Mouse (Mus musculus): ENCODE measurements around the gene Pdcd6ip.
"Not testable (repeated sequence)": the region's sequence is repeated elsewhere in the genome, so short reads cannot be mapped to it uniquely, and the experiment has no call there.

Gene Pdcd6ip

DNA sequence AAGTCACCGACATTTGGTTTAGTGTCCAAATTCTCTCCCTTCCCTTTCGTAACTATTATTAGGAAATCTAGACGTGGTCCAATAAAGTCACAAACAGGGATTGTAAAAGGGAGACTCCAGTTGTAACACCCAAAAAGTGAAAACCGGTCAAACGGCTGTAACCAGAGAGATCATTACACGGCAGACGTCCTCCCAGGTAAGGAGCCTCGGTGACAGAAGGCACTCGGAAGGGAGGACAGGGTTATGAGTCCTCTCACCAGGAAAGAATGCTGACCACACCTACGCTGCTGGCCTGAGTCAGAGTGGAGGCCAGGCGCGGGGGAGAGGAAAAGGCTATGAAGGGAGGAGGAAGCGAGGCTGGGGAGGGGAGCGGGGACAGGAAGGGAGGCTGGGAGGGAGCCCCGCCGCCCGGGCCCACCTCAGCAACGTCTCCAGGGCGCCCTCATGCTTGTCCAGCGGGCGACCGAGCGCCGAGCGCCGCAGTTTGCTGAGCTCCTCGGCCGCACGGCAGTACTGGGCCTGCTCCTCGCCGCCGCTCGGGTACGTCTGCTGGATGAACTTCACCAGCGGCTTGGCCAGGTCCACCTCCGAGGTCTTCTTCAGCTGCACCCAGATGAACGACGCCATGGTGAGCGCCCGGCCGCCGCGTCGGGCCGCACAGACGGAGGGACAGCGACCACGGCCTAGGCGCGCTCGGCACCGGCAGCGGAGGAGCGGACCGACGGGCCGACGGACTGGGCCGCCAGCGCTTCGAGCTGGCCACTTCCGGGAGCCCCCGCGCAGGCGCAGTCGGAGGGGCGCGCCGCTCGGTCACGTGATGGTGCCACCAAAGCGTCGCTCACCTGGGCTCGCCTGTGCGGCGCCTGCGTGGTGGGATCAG lies at the start of gene Pdcd6ip:
TSS of gene Pdcd6ip (minus strand) at position 779 of the 880 bp plus-strand sequence.
- peak; percentile 92 for DNase-seq (ENCODE audit: extremely low read depth, insufficient read length, low spot score)

DNA sequence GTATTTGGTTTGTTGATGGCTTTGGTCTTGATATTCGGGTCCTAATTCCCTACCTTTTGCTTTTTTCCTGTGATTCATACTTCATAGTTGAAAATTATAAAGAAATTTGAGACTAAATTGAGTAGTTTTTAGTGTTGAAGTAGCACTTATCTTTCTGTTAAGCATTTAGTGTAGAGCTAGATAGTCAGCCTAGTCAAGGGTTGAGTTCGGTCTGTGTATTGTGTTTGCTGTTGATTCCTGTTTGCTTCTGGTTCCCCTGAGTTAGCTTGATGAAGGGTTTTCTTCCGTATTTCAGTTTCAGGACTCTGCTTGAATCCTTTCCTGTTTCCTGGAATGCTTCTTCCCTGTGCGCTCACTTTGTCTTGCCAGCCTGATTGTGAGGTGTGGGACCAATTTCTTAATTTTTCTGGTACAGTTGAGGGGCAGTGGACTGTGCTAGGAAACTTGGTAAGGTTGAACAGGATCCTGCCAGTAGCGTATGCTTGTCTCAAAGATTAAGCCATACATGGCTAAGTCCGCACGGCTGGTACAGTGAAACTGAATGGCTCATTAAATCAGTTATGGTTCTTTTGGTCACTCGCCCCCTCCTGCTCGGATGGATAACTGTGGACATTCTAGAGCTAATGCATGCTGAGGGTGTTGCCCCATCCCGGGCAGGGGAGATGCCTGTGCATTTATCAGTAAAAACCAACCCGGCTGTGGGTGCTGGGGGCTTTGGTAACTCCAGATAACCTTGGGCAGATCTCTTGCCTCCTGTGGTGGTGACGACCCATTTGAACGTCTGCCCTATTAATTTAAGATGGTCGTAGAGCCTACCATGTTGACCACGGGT lies 48.0 kb upstream of the Pdcd6ip start:
- no peak for DNase-seq (ENCODE audit: extremely low read depth, insufficient read length, low spot score)

DNA sequence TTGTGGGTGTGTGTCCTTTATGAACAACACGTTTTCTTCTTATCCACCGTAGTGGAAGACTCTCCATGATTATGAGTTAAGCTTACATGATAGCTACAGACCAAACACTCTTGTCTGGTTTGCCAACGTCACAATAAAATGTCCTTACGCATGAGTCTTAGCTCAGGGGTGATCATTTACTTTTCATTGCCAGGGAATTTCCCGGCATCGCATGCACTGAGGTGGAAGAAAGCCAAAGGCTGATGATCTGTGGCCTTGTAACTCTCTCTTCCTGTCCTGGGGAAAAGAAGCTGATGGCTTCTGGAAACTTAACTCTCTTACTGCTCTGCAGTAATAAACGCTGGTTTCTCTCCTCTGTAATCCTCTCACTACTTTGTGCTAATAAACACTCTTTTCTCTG lies 41.3 kb upstream of the Pdcd6ip start:
- DNase-seq (ENCODE audit: extremely low read depth, insufficient read length, low spot score), result no peak

- DNase-seq (ENCODE audit: extremely low read depth, insufficient read length, low spot score), result peak; percentile 14
Measured at GRCm38 (mm10) chr9:113743291-113743690, 35.2 kb upstream of the Pdcd6ip start.

GRCm38 (mm10) chr9:113742361-113742794 lies 34.3 kb upstream of the Pdcd6ip start:
- peak; percentile 18 for DNase-seq (ENCODE audit: extremely low read depth, insufficient read length, low spot score)

GRCm38 (mm10) chr9:113741637-113742137 lies 33.6 kb upstream of the Pdcd6ip start:
- DNase-seq (ENCODE audit: extremely low read depth, insufficient read length, low spot score), result peak; percentile 79

DNA sequence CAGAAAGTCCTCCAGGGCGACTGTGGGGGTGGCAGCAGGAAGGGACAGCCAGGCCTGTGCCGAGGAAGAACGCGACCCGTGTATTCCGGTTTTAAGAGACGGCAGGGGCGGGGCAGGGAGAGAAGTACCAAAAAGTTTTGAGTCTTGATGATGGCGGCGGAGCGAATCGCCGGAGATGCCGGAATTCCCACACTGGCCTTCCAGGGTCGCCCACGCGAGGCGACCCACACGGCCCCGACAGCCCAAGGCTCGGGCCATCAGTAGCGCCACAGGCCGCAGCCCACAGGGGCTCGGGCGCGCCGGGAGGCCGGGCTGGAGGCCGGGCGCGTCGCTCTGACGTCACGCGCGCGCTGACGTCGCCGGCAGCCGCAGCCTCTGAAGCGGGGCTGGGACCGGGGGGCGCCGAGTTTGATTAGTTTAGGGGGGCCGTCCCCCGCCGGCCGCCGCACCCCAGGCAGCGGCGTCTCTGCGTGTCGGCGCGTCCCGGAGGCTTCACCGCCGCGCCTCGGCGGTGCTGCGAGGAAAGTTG lies 33.1 kb upstream of the Pdcd6ip start, which contains the start of gene Clasp2:
TSS of gene Clasp2 (plus strand) at position 366 of the 529 bp plus-strand sequence.
- DNase-seq (ENCODE audit: extremely low read depth, insufficient read length, low spot score), result peak; percentile 88

DNA sequence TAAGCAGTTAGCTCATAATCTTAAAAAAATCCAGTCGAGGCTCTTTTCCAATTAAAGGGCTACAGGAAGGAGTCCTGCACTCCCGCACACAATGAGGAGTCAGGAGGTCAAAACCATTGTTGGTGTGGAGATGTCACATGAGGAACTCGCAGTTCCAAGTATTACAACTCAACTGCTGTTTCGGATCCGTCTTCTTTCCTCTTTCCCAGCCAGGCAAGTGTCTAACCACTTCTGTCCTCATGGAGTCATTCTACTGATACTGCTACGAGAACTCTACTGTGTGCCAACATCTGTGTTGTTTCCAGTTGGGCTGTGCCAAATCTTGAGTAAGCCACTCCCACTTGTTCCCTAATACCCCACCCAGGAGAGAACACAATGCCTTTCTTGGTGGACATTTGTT lies 30.9 kb upstream of the Pdcd6ip start:
- no peak for DNase-seq (ENCODE audit: extremely low read depth, insufficient read length, low spot score)

DNA sequence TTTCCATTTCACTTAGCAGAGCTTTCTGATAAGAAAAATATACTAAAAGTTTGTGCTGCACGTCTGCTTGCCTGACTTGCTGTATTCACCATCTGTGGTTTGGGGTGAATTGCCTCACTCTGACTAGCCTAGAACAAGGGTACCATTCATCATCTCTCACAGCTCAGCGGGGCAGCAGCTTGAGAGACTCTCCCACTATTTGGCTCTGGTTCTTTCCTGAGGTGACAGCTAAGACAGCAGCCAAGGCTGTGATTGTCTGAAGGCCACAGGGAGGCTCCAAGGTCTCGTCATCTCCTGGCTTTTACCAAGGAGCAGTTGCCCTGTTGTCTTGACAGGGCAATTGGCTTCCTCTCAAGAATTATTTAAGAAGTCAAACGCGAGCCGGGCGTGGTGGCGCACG lies 30.0 kb upstream of the Pdcd6ip start:
- peak; percentile 60 for DNase-seq (ENCODE audit: extremely low read depth, insufficient read length, low spot score)

DNA sequence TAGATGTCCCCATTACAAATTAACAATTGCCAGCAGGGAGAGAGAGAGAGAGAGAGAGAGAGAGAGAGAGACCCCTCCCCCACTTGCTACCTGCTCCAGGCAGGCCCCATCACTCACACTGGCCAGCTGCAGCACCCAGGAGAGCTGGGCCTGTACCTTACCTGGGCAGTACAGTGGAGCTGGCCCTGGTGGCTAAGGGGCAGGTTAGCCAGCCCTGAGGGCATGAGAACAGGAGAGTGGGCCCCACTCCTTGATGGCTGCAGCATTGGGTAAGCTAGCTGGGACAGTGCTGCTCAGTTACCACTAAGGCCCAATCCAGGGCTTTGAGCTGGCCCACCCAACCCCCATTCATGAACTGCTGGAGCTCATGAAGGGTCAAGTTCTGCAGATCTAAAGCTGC lies 27.9 kb upstream of the Pdcd6ip start:
- DNase-seq (ENCODE audit: extremely low read depth, insufficient read length, low spot score), result no peak

- peak; percentile 43 for DNase-seq (ENCODE audit: extremely low read depth, insufficient read length, low spot score)
Measured at GRCm38 (mm10) chr9:113731540-113731939, 23.5 kb upstream of the Pdcd6ip start.

DNA sequence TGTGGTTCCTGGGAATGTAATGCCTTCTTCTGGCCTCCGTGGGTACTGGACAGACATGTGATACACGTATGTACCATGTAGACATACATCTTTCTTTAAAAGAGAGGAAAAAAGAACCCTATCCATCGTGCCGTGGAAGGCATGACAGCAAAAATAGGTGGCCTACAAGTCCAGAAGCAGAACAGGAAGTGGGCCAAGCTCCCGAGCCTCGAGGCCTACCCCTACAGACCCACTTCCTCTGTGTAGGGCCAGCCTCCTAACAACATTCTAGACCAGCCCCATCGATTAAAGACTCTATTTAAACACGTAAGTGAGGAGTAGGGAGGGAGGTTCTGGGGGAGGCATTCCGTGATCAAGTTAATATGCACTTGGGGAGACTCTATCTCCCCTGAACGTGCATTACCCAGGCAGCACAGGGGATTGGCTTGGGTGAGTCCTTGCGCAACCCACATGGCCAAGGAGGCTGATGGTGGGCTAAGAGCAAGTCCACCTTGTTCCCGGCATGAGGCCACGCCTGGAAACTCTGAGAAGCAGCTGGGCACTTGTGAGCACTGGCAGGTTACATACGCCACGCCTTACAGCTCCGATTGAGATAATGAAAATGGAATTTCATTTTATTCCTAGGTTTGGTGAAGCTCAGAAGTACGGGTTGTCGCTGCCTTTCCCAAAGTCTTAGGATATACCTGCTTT lies 19.1 kb upstream of the Pdcd6ip start:
- DNase-seq (ENCODE audit: extremely low read depth, insufficient read length, low spot score), result no peak

- no peak for DNase-seq (ENCODE audit: extremely low read depth, insufficient read length, low spot score)
Measured at GRCm38 (mm10) chr9:113726131-113726530, 18.1 kb upstream of the Pdcd6ip start.

DNA sequence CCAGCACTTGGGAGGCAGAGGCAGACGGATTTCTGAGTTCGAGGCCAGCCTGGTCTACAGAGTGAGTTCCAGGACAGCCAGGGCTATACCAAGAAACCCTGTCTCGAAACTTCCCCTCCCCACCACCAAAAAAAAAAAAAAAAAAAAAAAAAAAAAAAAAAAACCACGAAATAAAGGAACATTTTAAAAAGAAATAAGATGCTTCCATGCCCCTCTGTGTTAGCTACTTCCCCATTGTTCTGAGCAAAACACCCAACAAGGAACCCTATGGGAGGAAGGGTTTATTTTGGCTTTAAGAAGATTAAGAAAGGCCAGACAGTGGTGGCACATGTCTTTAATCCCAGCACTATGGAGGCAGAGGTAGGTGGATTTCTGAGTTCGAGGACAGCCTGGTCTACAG lies 17.6 kb upstream of the Pdcd6ip start:
- not testable (repeated sequence) for DNase-seq (ENCODE audit: extremely low read depth, insufficient read length, low spot score)

DNA sequence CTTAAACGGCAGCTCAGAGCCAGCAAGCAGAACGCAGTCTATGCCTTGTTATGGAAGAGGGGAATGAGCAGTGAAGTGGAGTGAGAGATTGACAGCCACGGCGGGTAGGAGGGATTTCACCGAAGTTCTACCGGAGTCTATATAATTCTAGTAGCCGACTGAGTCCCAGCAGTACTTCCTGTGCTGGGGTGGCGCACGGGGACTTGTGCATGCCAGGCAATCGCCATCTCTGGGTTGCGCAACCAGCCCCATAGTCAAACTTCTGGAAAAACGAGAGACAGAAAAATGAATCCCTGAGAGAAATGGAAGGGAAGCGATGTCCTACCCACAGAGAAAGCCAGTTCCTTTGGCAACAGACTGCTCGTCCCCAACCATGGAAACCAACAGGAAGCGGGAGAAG lies 16.6 kb upstream of the Pdcd6ip start:
- DNase-seq (ENCODE audit: extremely low read depth, insufficient read length, low spot score), result no peak

GRCm38 (mm10) chr9:113719063-113719462 lies 11.0 kb upstream of the Pdcd6ip start:
- DNase-seq (ENCODE audit: extremely low read depth, insufficient read length, low spot score), result no peak

- DNase-seq (ENCODE audit: extremely low read depth, insufficient read length, low spot score), result no peak
Measured at GRCm38 (mm10) chr9:113710871-113711270, 2.8 kb upstream of the Pdcd6ip start.

DNA sequence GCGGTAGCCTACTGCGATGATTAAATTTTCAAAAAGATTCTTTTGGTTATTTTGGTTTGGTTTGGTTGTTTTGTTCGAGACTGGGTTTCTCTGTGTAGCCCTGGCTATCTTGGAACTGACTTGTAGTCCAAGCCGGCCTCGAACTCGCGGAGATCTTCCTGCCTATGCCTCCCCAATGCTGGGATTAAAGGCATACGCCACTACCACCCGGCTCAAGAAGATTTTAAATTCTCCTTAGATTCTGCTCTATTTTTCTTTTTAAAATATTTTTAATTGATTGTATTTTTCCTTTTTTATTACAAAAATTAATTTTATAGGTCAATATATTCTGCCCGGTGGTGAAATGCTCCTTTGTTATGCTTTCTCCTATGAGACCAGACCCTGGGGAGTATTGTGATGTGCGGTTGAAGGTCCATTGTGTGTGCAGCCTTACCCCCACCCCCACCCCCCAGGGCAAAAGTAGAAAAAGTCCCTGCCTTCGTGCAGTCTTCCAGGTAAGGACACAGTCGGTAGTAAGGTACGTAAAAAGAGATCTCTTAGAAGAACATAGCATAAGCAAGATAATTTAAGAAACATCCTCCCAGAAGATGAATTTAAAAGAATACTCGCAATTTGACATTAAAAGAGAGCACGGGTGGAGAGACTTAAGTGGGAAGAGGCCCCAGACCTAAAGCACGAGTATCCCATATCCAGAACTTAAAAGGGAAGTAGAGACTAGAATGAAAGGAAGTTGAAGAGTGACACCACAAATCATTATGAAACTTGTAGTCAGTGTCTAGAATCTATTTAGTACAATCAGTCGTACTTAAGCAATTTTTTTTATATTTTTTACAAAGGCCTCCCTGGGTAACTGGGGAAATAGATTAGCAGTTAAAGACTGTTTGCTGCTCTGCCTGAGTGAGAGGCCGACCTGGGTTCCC lies 562 bp upstream of the Pdcd6ip start:
- no peak for DNase-seq (ENCODE audit: extremely low read depth, insufficient read length, low spot score)

DNA sequence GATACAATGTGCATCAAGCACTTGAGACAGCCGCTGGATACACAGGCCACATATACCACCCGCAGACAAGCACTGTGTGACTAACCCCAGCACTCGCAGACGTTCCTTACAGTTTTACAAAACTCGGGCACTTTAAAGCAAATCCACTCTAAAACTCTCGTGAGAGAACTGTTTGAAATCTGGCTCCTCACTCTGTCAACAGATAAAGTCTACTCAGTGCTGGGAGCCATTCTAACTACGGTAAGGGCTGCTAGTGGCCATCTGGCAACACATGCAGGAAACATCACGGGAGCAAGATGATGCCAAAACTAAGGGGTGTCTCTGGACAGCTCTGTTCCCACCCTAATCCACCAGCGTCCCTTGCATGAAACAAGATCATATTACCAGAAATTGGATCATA lies 1.2 kb downstream of the Pdcd6ip start:
- DNase-seq (ENCODE audit: extremely low read depth, insufficient read length, low spot score), result no peak

All from 3134 (cell line).